Mouse (Mus musculus): Measurements from ENCODE around the gene Col5a3. TPM values are rescaled to one million over a fixed set of nuclear protein-coding genes. Genes with fewer than 3 reads are reported as not detected.

The Col5a3 gene
- polyA plus RNA-seq, 1 experiment from 2014 or later: 0.62 TPM

GRCm38 (mm10) chr9:20760813-20761212, 54.1 kb downstream of the Col5a3 start:
- Histone ChIP-seq H3K4me2 (replicated peaks) (no peak overlapping the region), H3K27me3 (no peaks in the 10 kb centered on the region), H3K27ac (no peak overlapping the region), H3K9me3 (no peaks in the 10 kb centered on the region; the same call in 1 of the 2 replicates), H3K4me3 (no peak overlapping the region), H3K9ac (no peak overlapping the region), H3K36me3 (no peaks in the 10 kb centered on the region), H3K4me1 (no peaks in the 10 kb centered on the region)
- 63% methylated on average over 12 of the region's 12 CpGs for WGBS
- ATAC-seq (ENCODE audit: low FRiP score, low read depth): no peak

DNA sequence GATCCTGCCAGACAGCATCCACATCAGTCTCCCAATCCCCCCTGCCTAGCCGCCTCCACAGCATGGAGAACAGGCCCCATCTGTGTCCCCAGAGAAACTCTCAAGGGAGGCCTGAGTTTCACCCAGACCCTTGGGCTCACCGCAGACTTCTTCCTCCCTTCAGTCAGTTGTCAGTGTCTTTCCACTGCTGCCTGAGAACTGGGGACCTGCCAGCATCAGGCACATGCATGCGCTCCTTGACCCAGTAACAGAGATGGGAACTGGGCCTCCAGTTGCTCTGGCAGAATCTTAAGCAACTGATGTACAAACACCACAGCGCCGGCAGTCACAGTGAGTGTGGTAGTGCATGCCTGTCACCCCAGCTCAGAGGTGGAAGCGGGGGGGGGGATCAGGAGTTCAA, 56.0 kb downstream of the Col5a3 start:
- Histone ChIP-seq H3K9me3 (no peaks in the 10 kb centered on the region; the same call in 1 of the 2 replicates), H3K4me3 (no peak overlapping the region), H3K9ac (no peak overlapping the region), H3K4me2 (replicated peaks) (no peak overlapping the region), H3K36me3 (no peaks in the 10 kb centered on the region), H3K27ac (no peak overlapping the region), H3K27me3 (no peaks in the 10 kb centered on the region), H3K4me1 (no peaks in the 10 kb centered on the region)
- no peak for ATAC-seq (ENCODE audit: low FRiP score, low read depth)
- 87% methylated on average over 6 of the region's 6 CpGs for WGBS

DNA sequence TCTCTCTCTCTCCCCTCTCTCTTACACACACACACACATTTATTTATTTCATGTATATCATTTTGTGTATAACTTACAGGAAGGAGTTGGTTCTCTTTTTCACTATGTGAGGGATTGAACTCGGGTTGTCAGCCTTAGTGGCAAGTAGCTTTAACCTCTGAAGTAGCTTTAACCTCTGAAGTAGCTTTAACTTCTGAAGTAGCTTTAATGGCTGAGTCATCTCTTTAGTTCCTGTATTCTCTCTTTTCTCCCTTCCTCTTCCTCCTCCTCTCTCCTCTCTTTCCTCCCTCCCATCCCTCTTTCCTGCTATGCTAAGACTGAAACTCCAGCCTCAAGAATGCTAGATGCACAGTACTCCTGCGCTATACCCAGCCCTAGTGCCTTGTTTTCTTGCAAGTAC, 56.6 kb downstream of the Col5a3 start:
- Histone ChIP-seq H3K9me3 (no peaks in the 10 kb centered on the region; the same call in 1 of the 2 replicates), H3K9ac (no peak overlapping the region), H3K27ac (no peak overlapping the region), H3K4me3 (no peak overlapping the region), H3K4me1 (no peaks in the 10 kb centered on the region), H3K27me3 (no peaks in the 10 kb centered on the region), H3K4me2 (replicated peaks) (no peak overlapping the region), H3K36me3 (no peaks in the 10 kb centered on the region)
- no peak for ATAC-seq (ENCODE audit: low FRiP score, low read depth)
- WGBS: 74% methylated on average over 2 of the region's 2 CpGs

GRCm38 (mm10) chr9:20757087-20757955, 57.5 kb downstream of the Col5a3 start:
- H3K4me2 ChIP-seq (replicated peaks): no peak overlapping the region
- no peak for ATAC-seq (ENCODE audit: low FRiP score, low read depth)
- H3K9ac ChIP-seq: no peak overlapping the region
- no peaks in the 10 kb centered on the region for H3K27me3 ChIP-seq
- no peaks in the 10 kb centered on the region; the same call in 1 of the 2 replicates for H3K9me3 ChIP-seq
- no peaks in the 10 kb centered on the region for H3K4me1 ChIP-seq
- H3K27ac ChIP-seq: no peak overlapping the region
- WGBS: 62% methylated on average over 6 of the region's 6 CpGs
- H3K4me3 ChIP-seq: no peak overlapping the region
- H3K36me3 ChIP-seq: no peaks in the 10 kb centered on the region

GRCm38 (mm10) chr9:20756081-20756700, 58.7 kb downstream of the Col5a3 start:
- ATAC-seq (ENCODE audit: low FRiP score, low read depth): no peak
- WGBS: 82% methylated on average over 4 of the region's 4 CpGs

GRCm38 (mm10) chr9:20754335-20754734, 60.5 kb downstream of the Col5a3 start:
- no peak for ATAC-seq (ENCODE audit: low FRiP score, low read depth)
- H3K4me3 ChIP-seq: no peak overlapping the region
- no peaks in the 10 kb centered on the region for H3K27me3 ChIP-seq
- H3K4me2 ChIP-seq (replicated peaks): no peak overlapping the region
- H3K4me1 ChIP-seq: no peaks in the 10 kb centered on the region
- no peaks in the 10 kb centered on the region for H3K9me3 ChIP-seq
- H3K36me3 ChIP-seq: no peaks in the 10 kb centered on the region
- H3K9ac ChIP-seq: no peak overlapping the region
- no peak overlapping the region for H3K27ac ChIP-seq
- 83% methylated on average over 2 of the region's 2 CpGs for WGBS

More at GRCm38 (mm10) chr9:20756081-20756700, 58.7 kb downstream of the Col5a3 start:
- Histone ChIP-seq H3K9ac (no peak overlapping the region), H3K4me1 (no peaks in the 10 kb centered on the region), H3K4me3 (no peak overlapping the region), H3K27ac (no peak overlapping the region), H3K36me3 (no peaks in the 10 kb centered on the region), H3K9me3 (no peaks in the 10 kb centered on the region; the same call in 1 of the 2 replicates), H3K27me3 (no peaks in the 10 kb centered on the region), H3K4me2 (replicated peaks) (no peak overlapping the region)

DNA sequence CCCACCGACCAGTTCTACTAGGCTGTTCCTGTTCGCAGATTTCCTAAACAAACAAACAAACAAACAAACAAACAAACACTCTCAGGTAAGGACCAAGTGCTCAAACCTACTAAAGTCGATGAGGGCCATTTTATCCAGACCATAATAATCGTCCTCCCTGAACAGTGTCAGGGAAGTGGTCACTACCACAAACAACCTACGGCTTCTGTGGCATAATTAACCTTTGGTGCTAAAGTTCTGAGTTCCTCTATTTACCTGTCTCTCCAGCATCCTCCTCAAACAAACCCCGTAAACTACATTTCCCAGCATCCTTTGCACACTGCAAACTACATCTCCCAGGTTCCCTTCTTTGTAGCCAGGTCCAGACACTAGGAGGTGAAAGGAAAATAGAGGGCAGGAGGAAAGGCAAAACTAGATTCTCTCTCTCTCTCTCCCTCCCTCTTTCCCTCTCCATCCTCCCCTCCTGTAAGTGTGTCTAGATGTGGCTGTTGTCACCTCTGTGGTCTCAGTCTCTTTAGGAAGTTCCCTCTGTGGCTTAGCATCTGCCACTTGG, 63.3 kb downstream of the Col5a3 start:
- Histone ChIP-seq H3K27me3 (peaks cover 25% of the 10 kb centered on the region), H3K36me3 (no peaks in the 10 kb centered on the region), H3K9me3 (no peaks in the 10 kb centered on the region), H3K4me1 (peaks cover 3% of the 10 kb centered on the region), H3K27ac (no peak overlapping the region), H3K4me2 (replicated peaks) (no peak overlapping the region), H3K9ac (no peak overlapping the region), H3K4me3 (no peak overlapping the region)
- WGBS: 55% methylated on average over 6 of the region's 6 CpGs
- no peak; the same call in 1 of the 2 replicates for ATAC-seq (ENCODE audit: low FRiP score, low read depth)

- H3K27me3 ChIP-seq: peaks cover 48% of the 10 kb centered on the region
- H3K4me2 ChIP-seq (replicated peaks): no peak overlapping the region
- H3K36me3 ChIP-seq: no peaks in the 10 kb centered on the region
- H3K4me3 ChIP-seq: no peak overlapping the region
- H3K4me1 ChIP-seq: peaks cover 13% of the 10 kb centered on the region
- 73% methylated on average over 5 of the region's 5 CpGs for WGBS
- no peak overlapping the region for H3K9ac ChIP-seq
- no peak overlapping the region for H3K27ac ChIP-seq
- ATAC-seq (ENCODE audit: low FRiP score, low read depth): no peak
- no peaks in the 10 kb centered on the region for H3K9me3 ChIP-seq
These were observed 65.7 kb downstream of the Col5a3 start for GRCm38 (mm10) chr9:20749213-20749612.

GRCm38 (mm10) chr9:20748540-20748939, 66.3 kb downstream of the Col5a3 start:
- Histone ChIP-seq H3K27me3 (peaks cover 55% of the 10 kb centered on the region), H3K4me1 (peaks cover 13% of the 10 kb centered on the region)
- ATAC-seq (ENCODE audit: low FRiP score, low read depth): no peak

GRCm38 (mm10) chr9:20747682-20748081, 67.2 kb downstream of the Col5a3 start:
- Histone ChIP-seq H3K4me3 (no peak overlapping the region), H3K9me3 (no peaks in the 10 kb centered on the region), H3K36me3 (no peaks in the 10 kb centered on the region), H3K4me1 (peaks cover 13% of the 10 kb centered on the region), H3K4me2 (replicated peaks) (no peak overlapping the region), H3K9ac (no peak overlapping the region), H3K27me3 (peaks cover 63% of the 10 kb centered on the region), H3K27ac (no peak overlapping the region)
- 9% methylated on average over 3 of the region's 3 CpGs for WGBS
- no peak for ATAC-seq (ENCODE audit: low FRiP score, low read depth)

More at GRCm38 (mm10) chr9:20748540-20748939, 66.3 kb downstream of the Col5a3 start:
- Histone ChIP-seq H3K4me2 (replicated peaks) (no peak overlapping the region), H3K9ac (no peak overlapping the region), H3K27ac (no peak overlapping the region), H3K36me3 (no peaks in the 10 kb centered on the region), H3K9me3 (no peaks in the 10 kb centered on the region), H3K4me3 (no peak overlapping the region)
- 73% methylated on average over 3 of the region's 3 CpGs for WGBS

GRCm38 (mm10) chr9:20746017-20746660, 68.7 kb downstream of the Col5a3 start, which contains the start of gene Olfm2:
Gene Olfm2 (minus strand): TSS chr9:20746349.
- 0% methylated on average over 23 of the region's 50 CpGs for WGBS
- peak; percentile 45 for ATAC-seq (ENCODE audit: low FRiP score, low read depth)
- H3K36me3 ChIP-seq: no peaks in the 10 kb centered on the region
- H3K4me1 ChIP-seq: peaks cover 13% of the 10 kb centered on the region
- no peak within 1 kb of the TSS for H3K27ac ChIP-seq
- H3K9ac ChIP-seq: peak within 1 kb of the TSS; percentile 62
- H3K4me2 ChIP-seq (replicated peaks): peak within 1 kb of the TSS; percentile 82
- no peaks in the 10 kb centered on the region for H3K9me3 ChIP-seq
- H3K27me3 ChIP-seq: peaks cover 79% of the 10 kb centered on the region
- H3K4me3 ChIP-seq: peak within 1 kb of the TSS; percentile 48
